Mouse (Mus musculus): ENCODE results near the gene Zbtb45.

Zbtb45 gene

GRCm38 (mm10) chr7:13010005-13010908 lies at the start of gene Zbtb45:
Gene Zbtb45, minus strand, starts transcription at chr7:13010034.
- DNase-seq (ENCODE audit: low spot score in 2 of 2), result no peak

GRCm38 (mm10) chr7:13059536-13059935 lies 49.7 kb upstream of the Zbtb45 start:
- no peak for DNase-seq (ENCODE audit: low spot score in 2 of 2)

GRCm38 (mm10) chr7:13056913-13057700 lies 47.3 kb upstream of the Zbtb45 start:
- no peak for DNase-seq (ENCODE audit: low spot score in 2 of 2)

DNA sequence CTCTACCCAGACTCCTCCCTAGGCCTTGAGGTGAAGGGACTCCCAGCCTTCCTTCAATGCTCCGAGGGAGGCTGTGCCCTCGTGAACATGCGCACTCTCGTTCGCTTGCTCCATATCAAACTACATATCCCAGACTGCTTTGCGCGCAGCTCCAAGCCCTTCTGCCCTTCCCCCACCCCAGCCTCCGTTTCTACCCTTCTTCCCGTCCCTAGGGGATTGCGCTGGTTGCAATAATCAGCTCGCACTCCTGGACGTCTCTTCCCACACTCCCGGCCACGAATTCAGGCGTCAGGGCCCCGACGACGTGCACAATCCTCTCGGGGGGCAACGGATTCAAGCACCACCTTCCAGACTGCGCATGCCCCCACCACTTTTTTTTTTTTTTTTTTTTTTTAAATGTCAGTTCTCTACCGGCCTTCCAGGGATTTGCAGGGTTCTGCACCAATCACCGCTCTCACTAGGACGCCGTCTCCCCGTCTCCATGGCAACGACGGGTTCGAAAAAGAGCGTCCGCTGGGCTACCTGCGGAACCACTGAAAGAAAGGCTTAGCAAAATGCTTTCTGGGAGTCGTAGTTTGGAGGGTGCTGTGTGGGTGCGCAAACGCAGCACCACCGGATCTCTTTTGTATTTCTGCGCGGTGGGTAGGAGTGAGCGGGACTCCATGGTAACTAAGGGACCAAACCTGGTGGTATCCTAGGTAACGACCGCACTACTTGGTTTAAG lies 44.6 kb upstream of the Zbtb45 start, which contains the start of gene Mzf1:
TSS of gene Mzf1 (minus strand) at position 478 of the 724 bp plus-strand sequence.
- DNase-seq (ENCODE audit: low spot score in 2 of 2), result peak; percentile 93 to 94

GRCm38 (mm10) chr7:13053961-13054286 lies 44.1 kb upstream of the Zbtb45 start:
- DNase-seq (ENCODE audit: low spot score in 2 of 2), result no peak

DNA sequence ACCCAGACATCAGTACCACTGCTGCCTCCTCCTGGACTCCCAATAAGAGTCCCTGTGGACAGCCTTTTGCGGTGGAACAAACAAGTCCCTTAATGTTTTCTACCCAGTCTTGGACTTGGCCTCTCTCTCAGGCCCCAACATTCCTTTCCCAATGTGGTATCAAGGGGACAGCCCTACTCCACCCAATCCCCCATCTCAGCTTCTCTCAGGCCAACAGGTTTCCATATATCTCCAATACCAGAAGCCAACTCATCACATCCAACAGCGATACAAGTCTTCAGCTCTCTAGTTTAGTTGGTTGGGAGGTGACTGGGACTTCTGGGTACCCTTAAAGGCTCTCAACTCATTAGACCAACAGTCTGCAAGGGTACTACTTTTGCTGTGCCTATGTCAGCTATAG lies 43.7 kb upstream of the Zbtb45 start:
- DNase-seq (ENCODE audit: low spot score in 2 of 2), result no peak

DNA sequence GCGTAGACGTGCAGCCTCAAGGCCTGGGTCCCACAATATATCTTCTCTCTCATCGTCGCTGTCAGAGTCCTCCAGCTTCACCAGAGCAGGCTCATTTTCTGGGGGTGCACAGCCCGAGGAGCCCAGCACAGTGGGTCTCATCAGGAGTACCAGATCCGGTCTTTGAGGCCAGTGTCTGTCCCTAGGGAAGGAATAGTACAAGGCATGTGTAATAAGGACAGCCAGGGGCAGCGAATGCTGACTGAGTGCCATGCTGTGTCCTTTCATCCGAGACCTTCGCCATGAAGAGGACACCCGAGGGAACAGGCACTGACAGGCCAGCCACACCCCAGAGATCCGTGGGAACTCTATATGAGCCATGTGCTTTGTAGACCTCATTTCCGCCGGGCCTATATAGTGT lies 43.2 kb upstream of the Zbtb45 start:
- DNase-seq (ENCODE audit: low spot score in 2 of 2), result no peak

GRCm38 (mm10) chr7:13046084-13046483 lies 36.2 kb upstream of the Zbtb45 start:
- peak in 1 of 2 experiments; percentile 63 for DNase-seq (ENCODE audit: low spot score in 2 of 2)

DNA sequence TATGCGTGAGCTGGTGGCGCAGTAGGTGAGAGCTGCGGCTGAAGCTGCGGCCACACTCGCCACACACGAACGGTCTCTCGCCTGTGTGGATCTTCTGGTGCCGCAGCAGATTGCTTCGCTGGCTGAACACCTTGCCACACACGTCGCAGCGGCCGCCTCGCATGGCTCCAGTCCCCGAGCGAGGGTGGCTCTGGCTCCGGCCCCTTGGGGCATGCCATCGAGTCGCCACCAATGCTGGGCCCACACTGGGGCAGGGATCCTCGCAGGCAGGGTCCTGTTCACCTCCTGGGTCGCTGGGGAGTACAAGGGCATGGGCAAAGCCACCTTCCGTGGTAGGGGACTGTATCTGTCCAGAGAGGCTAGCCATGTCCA lies 34.4 kb upstream of the Zbtb45 start:
- DNase-seq (ENCODE audit: low spot score in 2 of 2), result no peak

GRCm38 (mm10) chr7:13043445-13044253 lies 33.8 kb upstream of the Zbtb45 start:
- no peak for DNase-seq (ENCODE audit: low spot score in 2 of 2)

- DNase-seq (ENCODE audit: low spot score in 2 of 2), result no peak
Measured at GRCm38 (mm10) chr7:13043120-13043444, 33.2 kb upstream of the Zbtb45 start.

- no peak for DNase-seq (ENCODE audit: low spot score in 2 of 2)
Measured at GRCm38 (mm10) chr7:13042511-13042910, 32.7 kb upstream of the Zbtb45 start.

DNA sequence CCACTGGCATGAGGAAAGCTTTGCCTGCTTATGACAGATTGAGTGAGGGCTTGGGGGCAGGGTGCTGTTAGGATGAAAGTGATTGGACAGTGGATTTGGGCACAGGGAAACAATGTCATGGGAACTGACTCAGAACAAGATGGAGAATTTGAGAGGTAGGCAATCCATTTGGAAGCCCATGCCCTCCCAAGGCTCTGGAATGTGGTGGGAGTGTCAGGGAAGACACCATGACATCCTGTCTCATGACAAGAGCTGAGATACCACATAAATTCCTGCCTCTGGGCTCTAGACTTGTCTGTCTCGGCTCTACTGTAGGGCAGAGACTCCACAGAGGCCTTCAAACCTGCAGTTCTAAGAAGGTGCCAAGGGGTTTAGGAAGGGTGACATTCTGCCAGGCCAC lies 31.4 kb upstream of the Zbtb45 start:
- DNase-seq (ENCODE audit: low spot score in 2 of 2), result no peak

DNA sequence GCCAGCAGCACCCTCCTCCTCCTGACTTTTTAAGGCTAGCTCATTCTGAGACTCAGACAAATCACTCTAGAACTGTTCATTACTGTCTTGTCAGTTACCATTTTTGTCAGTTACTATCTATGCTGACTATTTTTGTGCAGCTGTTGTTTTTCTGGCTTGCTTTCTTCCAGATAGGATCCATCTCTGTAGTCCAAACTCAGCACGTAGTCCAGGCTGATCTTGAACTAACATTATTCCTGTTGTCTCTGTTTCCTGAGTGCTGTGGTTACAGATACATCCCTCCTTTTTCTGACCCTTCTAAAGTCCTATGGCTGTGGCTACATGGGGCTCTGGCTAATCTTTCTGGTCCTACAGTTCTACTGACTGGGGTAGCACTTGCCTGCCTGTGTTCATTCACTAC lies 29.3 kb upstream of the Zbtb45 start:
- no peak for DNase-seq (ENCODE audit: low spot score in 2 of 2)

- DNase-seq (ENCODE audit: low spot score in 2 of 2), result no peak
Measured at GRCm38 (mm10) chr7:13038621-13039169, 28.9 kb upstream of the Zbtb45 start.

DNA sequence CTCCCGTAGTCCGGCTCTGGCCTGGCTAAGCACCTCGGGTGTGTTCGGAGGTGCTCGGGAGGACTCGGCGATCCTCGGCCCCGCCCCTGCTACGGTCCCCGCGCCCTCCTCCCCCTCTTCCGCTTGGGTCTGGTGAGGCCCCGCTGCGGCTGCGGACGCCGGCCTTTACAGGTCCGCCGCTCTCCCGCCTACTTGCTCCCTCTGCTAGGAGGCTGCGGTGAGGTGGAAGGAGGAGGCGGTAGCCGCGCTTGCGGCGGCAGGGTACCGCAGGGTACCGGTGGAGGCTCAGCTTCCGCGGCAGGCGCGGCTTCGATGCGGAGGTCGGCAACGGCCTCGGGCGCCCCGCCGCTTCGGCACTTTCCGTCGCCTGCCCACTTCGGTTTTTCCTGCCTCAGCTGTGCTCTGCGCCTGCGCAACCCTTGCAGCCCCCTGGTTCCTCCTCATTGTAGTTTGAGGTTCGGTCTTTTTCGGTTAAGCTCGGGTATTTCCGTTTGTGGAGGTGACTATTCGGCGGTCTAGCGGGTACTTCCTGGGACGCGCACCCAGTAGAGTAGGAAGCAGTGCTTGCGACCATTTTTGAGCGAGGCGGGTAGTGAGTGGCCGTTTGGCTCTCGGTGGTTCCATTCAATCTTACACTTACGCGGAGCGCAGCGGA lies 28.2 kb upstream of the Zbtb45 start, which contains the start of gene Ube2m:
TSS of gene Ube2m (minus strand) at position 375 of the 655 bp plus-strand sequence.
- peak; percentile 99 to 100 for DNase-seq (ENCODE audit: low spot score in 2 of 2)

- DNase-seq (ENCODE audit: low spot score in 2 of 2), result peak in 1 of 2 experiments; percentile 71
Measured at GRCm38 (mm10) chr7:13037366-13037765, 27.5 kb upstream of the Zbtb45 start.

DNA sequence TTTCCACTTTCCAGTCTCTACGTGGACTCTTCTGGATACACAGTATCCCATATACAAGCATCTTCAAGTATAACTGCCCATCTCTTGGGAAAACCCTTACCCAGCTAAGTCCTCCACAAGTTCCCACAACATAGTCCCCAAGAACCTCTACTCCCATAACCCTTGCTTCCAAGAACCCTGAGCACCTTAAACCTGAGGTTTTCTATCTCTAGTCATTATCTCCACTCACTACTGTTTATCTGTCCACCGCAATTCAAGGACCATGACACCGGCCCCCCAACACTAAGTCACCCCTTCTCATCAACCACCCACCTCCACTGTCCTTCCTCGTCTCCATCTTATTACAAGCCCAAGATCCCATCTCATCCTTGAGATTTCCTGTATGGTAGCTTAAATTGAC lies 27.0 kb upstream of the Zbtb45 start:
- no peak for DNase-seq (ENCODE audit: low spot score in 2 of 2)

GRCm38 (mm10) chr7:13035211-13035855 lies 25.5 kb upstream of the Zbtb45 start:
- DNase-seq (ENCODE audit: low spot score in 2 of 2), result peak in 1 of 2 experiments; percentile 43
